Mouse (Mus musculus): ENCODE data around the gene Prex1. TPM values are rescaled to one million over a fixed set of nuclear protein-coding genes. Genes with fewer than 3 reads are reported as not detected.

The Prex1 gene
- polyA plus RNA-seq, 1 experiment from 2014 or later = 35.2 TPM

DNA sequence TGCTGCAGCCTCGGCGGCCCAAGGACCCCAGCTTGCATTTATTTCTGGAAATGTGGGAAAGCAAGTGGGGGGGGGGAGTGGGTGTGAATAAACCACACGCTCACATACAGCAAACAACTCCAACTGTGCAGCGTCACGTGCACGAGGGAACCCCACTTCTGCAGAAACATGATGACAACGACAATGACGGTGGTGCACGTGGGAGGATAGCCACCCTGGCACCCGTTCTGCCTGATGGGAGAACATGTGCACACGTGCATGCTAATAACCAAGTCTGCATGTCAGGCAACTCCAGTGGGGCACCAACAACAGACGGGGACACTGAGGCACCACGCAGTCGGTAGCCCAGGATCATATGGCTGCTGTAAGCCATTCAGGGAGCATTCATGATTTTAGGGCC is 37.1 kb downstream of the Prex1 start:
- DNase-seq (ENCODE audit: low spot score) = no peak
- H3K36me3 ChIP-seq (replicated peaks) = peaks cover 6% of the 10 kb centered on the region
- peak overlapping the region; percentile 5 for H3K27ac ChIP-seq (replicated peaks)
- peaks cover 86% of the 10 kb centered on the region for H3K4me1 ChIP-seq
- no peaks in the 10 kb centered on the region for H3K9me3 ChIP-seq
- no peak overlapping the region for H3K4me3 ChIP-seq
- no peaks in the 10 kb centered on the region for H3K27me3 ChIP-seq (replicated peaks; ENCODE audit: low read depth, poor library complexity, severe bottlenecking)
- WGBS = 83% methylated on average over 14 of the region's 14 CpGs

DNA sequence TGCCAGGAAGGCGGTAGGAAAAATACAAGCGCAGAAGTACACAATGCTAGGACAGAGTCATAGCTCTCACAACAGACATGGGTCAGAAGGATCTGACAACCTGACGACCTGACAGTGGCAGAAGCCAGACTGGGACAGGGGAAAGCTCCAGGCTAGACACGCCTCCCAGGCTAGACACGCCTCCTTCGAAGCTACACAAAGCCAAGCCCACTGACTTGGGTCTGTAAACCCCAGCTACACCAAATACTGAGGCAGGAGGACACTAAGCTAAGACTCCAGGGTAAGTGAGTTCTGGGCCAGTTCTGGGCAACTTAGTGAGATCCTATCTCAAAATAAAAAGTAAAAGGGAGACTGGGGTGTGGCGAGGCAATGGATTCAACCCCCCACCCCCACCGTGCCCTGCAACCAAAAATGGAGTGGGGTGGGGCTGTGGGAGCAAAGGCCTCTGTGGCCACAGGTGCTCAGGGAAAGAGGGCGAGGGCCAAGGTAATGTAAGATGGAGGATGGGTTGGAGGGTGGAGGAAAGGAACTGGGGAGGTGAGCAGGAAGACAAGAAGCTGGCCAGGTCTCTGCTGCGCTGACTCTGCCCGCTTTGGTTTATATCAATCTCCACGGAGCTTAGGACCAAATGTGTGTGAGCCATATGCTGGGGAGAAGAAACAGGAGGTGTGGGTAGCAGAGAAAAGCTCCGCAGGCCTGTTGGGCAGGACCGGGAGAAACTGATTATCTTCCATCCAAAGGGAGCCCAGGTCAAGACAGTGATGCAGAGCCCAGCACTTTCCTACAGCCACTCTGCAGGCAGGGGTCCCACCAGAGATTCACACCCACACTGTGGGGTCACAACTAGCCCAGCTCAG is 37.8 kb downstream of the Prex1 start:
- no peak overlapping the region for H3K4me3 ChIP-seq
- H3K36me3 ChIP-seq (replicated peaks) = peaks cover 6% of the 10 kb centered on the region
- no peaks in the 10 kb centered on the region for H3K27me3 ChIP-seq (replicated peaks; ENCODE audit: low read depth, poor library complexity, severe bottlenecking)
- DNase-seq (ENCODE audit: low spot score) = no peak
- WGBS = 50% methylated on average over 14 of the region's 14 CpGs
- peak overlapping the region; percentile 69 for H3K27ac ChIP-seq (replicated peaks)
- H3K4me1 ChIP-seq = peaks cover 93% of the 10 kb centered on the region
- no peaks in the 10 kb centered on the region for H3K9me3 ChIP-seq

DNA sequence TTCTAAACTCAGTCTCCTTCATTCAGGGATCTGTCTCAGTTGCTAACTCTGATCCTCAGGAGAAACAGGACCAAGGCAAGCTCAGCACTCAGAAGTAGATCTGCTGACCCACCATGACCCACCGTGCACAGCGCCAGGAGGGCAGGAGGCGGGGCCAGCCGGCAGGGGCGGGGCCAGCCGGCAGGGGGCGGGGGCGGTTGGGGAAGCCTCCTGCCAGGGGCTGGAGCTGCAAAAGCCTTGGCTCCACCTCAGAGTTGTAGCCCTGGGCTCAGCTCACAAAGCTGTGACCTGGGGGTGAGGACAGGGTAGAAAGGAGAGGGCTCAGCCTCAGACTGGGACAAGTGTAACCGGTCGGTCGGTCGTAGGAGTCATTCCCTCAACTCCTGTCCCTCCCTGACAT is 38.9 kb downstream of the Prex1 start:
- peak; percentile 74 for DNase-seq (ENCODE audit: low spot score)
- WGBS = 6% methylated on average over 12 of the region's 12 CpGs
- Histone ChIP-seq H3K36me3 (replicated peaks) (peaks cover 6% of the 10 kb centered on the region), H3K4me3 (peak overlapping the region; percentile 15; the same call in 1 of the 2 replicates), H3K4me1 (peaks cover 94% of the 10 kb centered on the region), H3K27me3 (replicated peaks; ENCODE audit: low read depth, poor library complexity, severe bottlenecking) (no peaks in the 10 kb centered on the region), H3K27ac (replicated peaks) (peak overlapping the region; percentile 69), H3K9me3 (no peaks in the 10 kb centered on the region)

DNA sequence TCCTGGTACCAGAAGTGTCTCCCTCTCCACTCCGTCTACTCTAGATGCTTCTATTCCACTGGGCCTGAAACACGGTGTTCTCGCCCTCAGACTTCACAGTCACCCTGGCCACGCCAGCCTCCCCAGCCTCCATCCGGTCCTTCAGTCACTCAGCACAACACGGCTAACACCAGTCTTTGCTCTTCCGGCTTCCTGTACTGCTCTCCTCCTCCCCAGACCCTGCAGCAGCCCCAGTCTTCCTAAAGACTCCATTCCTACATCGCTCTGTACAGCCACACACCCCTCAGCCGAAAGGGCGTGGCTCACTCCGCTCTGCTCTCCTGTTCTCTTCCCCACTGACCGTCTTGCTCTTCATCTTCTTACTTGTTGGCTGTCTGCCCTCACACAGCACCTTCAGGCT is 39.7 kb downstream of the Prex1 start:
- peaks cover 6% of the 10 kb centered on the region for H3K36me3 ChIP-seq (replicated peaks)
- 84% methylated on average over 12 of the region's 12 CpGs for WGBS
- H3K27me3 ChIP-seq (replicated peaks; ENCODE audit: low read depth, poor library complexity, severe bottlenecking) = no peaks in the 10 kb centered on the region
- H3K4me1 ChIP-seq = peaks cover 94% of the 10 kb centered on the region
- no peaks in the 10 kb centered on the region for H3K9me3 ChIP-seq
- no peak overlapping the region; the same call in 1 of the 2 replicates for H3K27ac ChIP-seq (replicated peaks)
- H3K4me3 ChIP-seq = no peak overlapping the region
- DNase-seq (ENCODE audit: low spot score) = no peak

DNA sequence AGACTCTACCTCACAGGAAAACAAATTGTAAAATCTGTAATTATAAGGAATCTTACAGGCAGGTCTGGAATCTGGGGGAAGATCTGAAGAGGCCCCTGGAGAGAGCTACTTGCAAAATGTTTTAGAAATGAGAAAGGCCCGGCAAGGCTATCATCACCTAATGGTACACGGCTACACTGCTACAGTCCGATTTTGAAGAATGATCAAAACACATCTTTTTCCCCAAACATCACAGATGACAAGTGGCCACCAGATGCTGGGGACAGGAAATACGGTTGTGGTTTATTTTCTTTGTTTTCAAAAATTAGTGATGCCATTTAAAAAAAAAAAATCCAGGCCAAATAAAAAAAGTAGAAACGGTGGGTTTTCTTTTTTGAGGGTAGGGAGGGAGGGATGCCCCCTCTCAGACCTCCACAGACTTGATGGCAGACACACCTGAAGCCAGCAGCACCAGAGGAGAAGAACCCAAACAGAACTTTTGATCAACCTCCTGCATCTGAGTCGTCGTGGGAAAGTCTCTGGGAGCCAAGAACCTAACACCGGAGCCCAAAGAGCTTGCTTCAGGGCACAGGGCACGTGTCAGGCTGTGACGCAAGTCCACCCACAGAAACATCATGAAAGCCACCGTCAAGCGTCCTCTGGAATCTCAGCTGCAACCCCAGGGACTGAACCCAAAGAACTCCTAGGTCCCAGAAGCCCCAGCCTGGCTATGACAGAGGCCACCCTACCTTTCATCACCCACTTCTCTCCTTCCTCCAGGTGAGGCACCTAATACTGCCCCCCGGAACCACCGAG is 41.3 kb downstream of the Prex1 start:
- no peaks in the 10 kb centered on the region for H3K27me3 ChIP-seq (replicated peaks; ENCODE audit: low read depth, poor library complexity, severe bottlenecking)
- 80% methylated on average over 14 of the region's 14 CpGs for WGBS
- H3K4me3 ChIP-seq = no peak overlapping the region
- H3K27ac ChIP-seq (replicated peaks) = peak overlapping the region; percentile 54
- no peak for DNase-seq (ENCODE audit: low spot score)
- peaks cover 6% of the 10 kb centered on the region for H3K36me3 ChIP-seq (replicated peaks)
- peaks cover 95% of the 10 kb centered on the region for H3K4me1 ChIP-seq
- H3K9me3 ChIP-seq = no peaks in the 10 kb centered on the region

DNA sequence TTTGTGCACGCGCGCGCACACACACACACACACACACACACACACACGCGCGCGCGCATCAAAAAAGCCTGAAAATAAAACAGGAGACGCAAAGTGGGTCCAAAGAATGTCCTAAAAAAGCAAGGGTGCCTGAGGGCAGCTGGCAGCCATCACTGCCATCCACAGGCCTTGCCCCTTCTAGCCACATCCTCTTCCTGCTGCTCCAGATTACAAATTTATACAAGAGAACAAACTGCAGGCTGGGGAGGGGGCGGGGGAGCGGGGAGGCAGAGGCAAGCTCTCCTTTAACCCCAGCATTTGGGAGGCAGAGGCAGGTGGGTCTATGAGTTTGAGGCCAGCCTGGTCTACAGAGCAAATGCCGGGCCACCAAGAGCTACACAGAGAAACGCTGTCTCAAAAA is 42.0 kb downstream of the Prex1 start:
- Histone ChIP-seq H3K4me3 (no peak overlapping the region), H3K27ac (replicated peaks) (peak overlapping the region; percentile 54), H3K36me3 (replicated peaks) (peaks cover 6% of the 10 kb centered on the region), H3K4me1 (peaks cover 95% of the 10 kb centered on the region), H3K27me3 (replicated peaks; ENCODE audit: low read depth, poor library complexity, severe bottlenecking) (no peaks in the 10 kb centered on the region), H3K9me3 (no peaks in the 10 kb centered on the region)
- 90% methylated on average over 14 of the region's 14 CpGs for WGBS
- no peak for DNase-seq (ENCODE audit: low spot score)

DNA sequence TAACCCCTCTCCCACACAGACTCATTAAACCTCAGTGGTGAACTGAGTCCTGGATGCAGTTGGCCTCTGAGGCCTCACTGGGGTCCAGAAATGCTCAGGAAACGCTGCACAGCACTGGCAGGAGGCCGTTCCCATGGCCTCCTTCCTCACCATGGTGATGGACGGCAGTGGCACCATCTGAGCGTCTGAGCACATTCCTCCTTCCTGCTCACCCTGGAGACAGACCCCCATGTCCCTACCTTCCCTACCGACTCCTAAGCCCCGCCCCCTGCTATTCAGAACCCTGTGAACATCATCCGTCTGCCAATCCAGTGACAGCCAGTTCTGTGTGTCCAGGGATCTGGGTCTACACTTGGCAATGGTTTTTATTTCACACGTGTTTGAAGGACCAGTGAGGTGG is 42.6 kb downstream of the Prex1 start:
- no peak overlapping the region; the same call in 1 of the 2 replicates for H3K27ac ChIP-seq (replicated peaks)
- no peaks in the 10 kb centered on the region for H3K27me3 ChIP-seq (replicated peaks; ENCODE audit: low read depth, poor library complexity, severe bottlenecking)
- DNase-seq (ENCODE audit: low spot score) = no peak
- peaks cover 6% of the 10 kb centered on the region for H3K36me3 ChIP-seq (replicated peaks)
- no peak overlapping the region for H3K4me3 ChIP-seq
- 18% methylated on average over 8 of the region's 8 CpGs for WGBS
- no peaks in the 10 kb centered on the region for H3K9me3 ChIP-seq
- H3K4me1 ChIP-seq = peaks cover 92% of the 10 kb centered on the region

DNA sequence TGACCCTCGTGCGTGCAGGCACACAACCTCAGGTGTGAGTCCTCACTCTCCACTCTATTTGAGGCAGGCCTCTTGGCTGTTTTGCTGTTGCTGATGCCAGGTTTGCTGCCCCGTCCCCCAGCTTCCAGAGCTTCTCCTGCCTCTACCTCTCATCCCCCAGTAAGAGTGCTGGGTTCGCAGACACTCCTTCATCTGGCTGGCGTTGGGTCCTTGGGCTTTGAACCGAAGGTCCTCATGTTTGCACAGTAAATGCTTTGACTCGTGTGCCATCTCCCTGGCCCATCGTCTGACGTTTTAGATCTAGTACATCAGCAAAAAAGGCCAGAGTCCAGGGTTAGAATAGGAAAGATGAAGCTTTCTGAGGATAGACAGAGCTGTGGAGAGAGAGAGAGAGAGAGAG is 43.7 kb downstream of the Prex1 start:
- WGBS = 83% methylated on average over 9 of the region's 9 CpGs
- H3K27me3 ChIP-seq (replicated peaks; ENCODE audit: low read depth, poor library complexity, severe bottlenecking) = no peaks in the 10 kb centered on the region
- no peak for DNase-seq (ENCODE audit: low spot score)
- no peaks in the 10 kb centered on the region for H3K9me3 ChIP-seq
- no peak overlapping the region; the same call in 1 of the 2 replicates for H3K27ac ChIP-seq (replicated peaks)
- H3K4me3 ChIP-seq = no peak overlapping the region
- peaks cover 6% of the 10 kb centered on the region for H3K36me3 ChIP-seq (replicated peaks)
- peaks cover 89% of the 10 kb centered on the region for H3K4me1 ChIP-seq

DNA sequence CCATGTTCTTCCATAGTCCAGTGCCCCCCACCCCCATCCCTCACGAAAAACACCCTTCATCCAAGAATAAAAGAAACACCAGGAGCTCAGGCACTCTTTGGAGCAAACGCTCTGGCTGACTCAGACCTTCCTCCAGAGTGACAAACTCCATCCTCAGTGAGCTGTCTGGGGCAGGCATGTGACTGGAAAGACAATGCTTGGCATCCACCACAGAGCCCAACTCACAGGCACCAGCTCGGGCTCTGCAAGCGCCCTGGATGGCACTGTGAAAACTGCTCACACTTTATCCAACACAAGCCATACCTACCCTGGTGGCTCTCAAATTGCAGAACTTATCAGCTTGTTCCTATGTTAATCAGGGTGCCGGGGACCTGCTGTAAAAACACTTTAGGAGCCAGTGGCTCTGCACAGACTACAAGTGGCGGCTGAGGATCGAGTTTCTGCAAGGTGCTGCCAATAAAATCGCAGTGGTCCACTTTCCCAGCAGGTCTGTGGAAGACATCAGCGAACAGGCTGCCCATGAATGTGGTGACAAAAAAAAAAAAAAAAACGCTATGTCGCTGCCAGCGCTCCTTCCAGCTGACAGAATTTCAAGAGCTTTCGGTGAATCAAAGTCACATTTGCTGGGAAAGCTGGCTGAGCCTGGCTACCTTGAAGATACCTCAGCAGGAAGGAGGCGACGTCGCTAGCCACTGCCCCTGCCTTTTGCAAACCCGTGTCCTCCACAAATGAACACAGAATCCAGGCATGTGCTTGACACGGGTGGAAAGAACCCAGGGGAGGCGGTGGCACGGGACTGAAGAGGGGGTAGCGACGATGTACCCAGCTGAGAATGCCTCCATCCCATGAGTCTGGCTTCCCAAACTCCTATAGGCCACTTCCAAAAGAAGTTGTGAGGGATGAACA is 45.6 kb downstream of the Prex1 start:
- Histone ChIP-seq H3K9me3 (no peaks in the 10 kb centered on the region), H3K36me3 (replicated peaks) (peaks cover 5% of the 10 kb centered on the region), H3K4me3 (no peak overlapping the region), H3K4me1 (peaks cover 93% of the 10 kb centered on the region), H3K27me3 (replicated peaks; ENCODE audit: low read depth, poor library complexity, severe bottlenecking) (no peaks in the 10 kb centered on the region), H3K27ac (replicated peaks) (peak overlapping the region; percentile 57)
- no peak for DNase-seq (ENCODE audit: low spot score)
- WGBS = 48% methylated on average over 22 of the region's 22 CpGs

DNA sequence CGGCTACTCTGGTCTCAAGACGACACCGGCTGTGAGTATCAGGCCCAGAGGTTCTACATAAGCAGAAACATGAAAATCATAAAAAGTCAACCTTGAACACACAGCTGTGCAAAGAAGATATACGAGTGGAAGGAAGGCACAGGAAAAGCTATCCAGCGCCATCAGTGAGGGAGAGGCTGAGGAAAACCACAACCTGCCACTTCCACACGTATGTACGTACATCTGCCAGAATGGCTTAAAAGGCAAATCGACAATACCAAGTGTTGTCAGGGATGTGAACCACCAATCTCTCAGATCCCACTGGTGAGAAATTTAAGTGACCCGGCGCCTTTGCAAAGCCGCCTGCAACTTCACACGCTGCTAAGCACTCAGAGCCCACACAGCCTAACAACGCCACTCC is 47.5 kb downstream of the Prex1 start:
- DNase-seq (ENCODE audit: low spot score) = no peak
- Histone ChIP-seq H3K27me3 (replicated peaks; ENCODE audit: low read depth, poor library complexity, severe bottlenecking) (no peaks in the 10 kb centered on the region), H3K36me3 (replicated peaks) (no peaks in the 10 kb centered on the region), H3K4me1 (peaks cover 87% of the 10 kb centered on the region), H3K4me3 (no peak overlapping the region), H3K27ac (replicated peaks) (no peak overlapping the region), H3K9me3 (no peaks in the 10 kb centered on the region)
- WGBS = 92% methylated on average over 13 of the region's 13 CpGs

DNA sequence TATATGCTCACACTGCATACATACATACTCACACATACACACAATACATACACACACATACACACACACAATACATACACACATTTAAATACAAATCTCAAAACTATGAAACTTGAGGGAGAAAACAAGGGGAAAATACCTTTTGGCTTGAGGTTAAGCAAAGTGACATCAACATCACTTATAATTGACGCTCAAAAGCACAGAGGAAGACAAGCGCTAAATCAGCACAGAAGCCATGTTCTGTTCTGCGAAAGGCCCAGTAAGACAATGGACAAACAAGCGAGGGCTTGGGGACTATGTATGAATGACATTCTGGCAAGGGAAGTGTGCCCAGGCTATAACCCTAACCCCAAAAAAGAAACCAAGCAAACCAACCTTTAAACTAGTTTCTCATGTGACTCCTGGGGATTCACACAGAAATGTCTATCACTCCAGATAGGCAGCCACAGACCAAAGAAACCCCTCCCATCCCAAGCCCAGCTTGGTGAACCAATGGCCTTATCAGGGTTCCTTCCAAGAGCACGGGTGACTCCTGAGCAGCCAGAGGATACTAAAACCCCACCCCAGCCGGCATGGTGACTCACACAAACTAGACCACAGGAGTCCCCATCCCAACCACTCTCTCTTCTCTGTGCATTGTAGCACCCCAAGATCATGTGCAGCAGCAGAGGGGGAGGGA is 48.2 kb downstream of the Prex1 start:
- Histone ChIP-seq H3K9me3 (no peaks in the 10 kb centered on the region), H3K4me3 (no peak overlapping the region), H3K4me1 (peaks cover 83% of the 10 kb centered on the region), H3K36me3 (replicated peaks) (no peaks in the 10 kb centered on the region), H3K27ac (replicated peaks) (0 out of 2 replicates have a peak overlapping the region, but pooled peaks have one; percentile 8), H3K27me3 (replicated peaks; ENCODE audit: low read depth, poor library complexity, severe bottlenecking) (no peaks in the 10 kb centered on the region)
- no peak for DNase-seq (ENCODE audit: low spot score)
- WGBS = 86% methylated on average over 6 of the region's 6 CpGs

All from embryonic facial prominence, embryonic 10.5 days (tissue).